Mouse (Mus musculus) intestine, postnatal 0 days (tissue): ENCODE measurements around the gene Lrrc15. TPM values are rescaled to one million over a fixed set of nuclear protein-coding genes. Genes with fewer than 3 reads are reported as not detected.

ENCODE experiments used
- ATAC-seq: fragments of 200-750 bp; cut with Nextera tagmentation; 2 replicates; pipeline ENCODE4 v1.8.0; 2017; ENCODE audit warnings: mild to moderate bottlenecking, moderate TSS enrichment, moderate library complexity
- H3K27ac ChIP-seq: fragments of 300-500 bp; sonication (generic); 2 replicates; pipeline ENCODE4 v1.5.1; 2014; ENCODE audit warnings: mild to moderate bottlenecking, low read depth, low read length, moderate library complexity
- H3K27me3 ChIP-seq: fragments of 300-500 bp; sonication (generic); replicated peaks from 2 replicates; pipeline ENCODE4 v1.6.1; 2014; ENCODE audit warnings: low read length, mixed read lengths; ENCODE audit not compliant: control insufficient read depth, insufficient read depth
- H3K36me3 ChIP-seq: fragments of 300-500 bp; sonication (generic); 2 replicates; pipeline ENCODE4 v1.6.1; 2014; ENCODE audit warnings: mild to moderate bottlenecking, moderate library complexity; ENCODE audit not compliant: control insufficient read depth, insufficient read depth
- H3K4me1 ChIP-seq: fragments of 300-500 bp; sonication (generic); replicated peaks from 2 replicates; pipeline ENCODE4 v1.6.1; 2014; ENCODE audit warnings: antibody characterized with exemption, low read length, mixed read lengths; ENCODE audit not compliant: control insufficient read depth, insufficient read depth
- H3K4me2 ChIP-seq: fragments of 300-500 bp; sonication (generic); replicated peaks from 2 replicates; pipeline ENCODE4 v1.6.1; 2014; ENCODE audit warnings: low read depth, mild to moderate bottlenecking, moderate library complexity
- H3K4me3 ChIP-seq: fragments of 300-500 bp; sonication (generic); 2 replicates; pipeline ENCODE4 v1.5.1; 2014; ENCODE audit warnings: low read depth, low read length
- H3K9ac ChIP-seq: fragments of 300-500 bp; sonication (generic); 2 replicates; pipeline ENCODE4 v1.6.1; 2014; ENCODE audit warnings: mild to moderate bottlenecking, low read depth, low read length
- H3K9me3 ChIP-seq: fragments of 300-500 bp; sonication (generic); 2 replicates; pipeline ENCODE4 v1.6.1; 2016; ENCODE audit warnings: mixed run types; ENCODE audit not compliant: control insufficient read depth
- CTCF ChIP-seq: sonication (generic); IDR thresholded peaks from 2 replicates; pipeline ENCODE4 v1.5.1; 2016; ENCODE audit warnings: low read depth, mild to moderate bottlenecking, control low read depth, antibody characterized with exemption, moderate library complexity
- WGBS: fragments of 180-500 bp; shearing (Covaris S2); extraction: QIAGEN DNeasy Blood & Tissue Kit; methylation state at CpG from one replicate; pipeline ENCODE4 v1.1.7; 2014; 5-methylcytosine and 5-hydroxymethylcytosine counted together
- polyA plus RNA-seq: library from polyadenylated mRNA; unstranded; fragments of >200 nt; fragmentation: Nextera tagmentation; extraction: Ambion mirVana; gene quantifications from 2 replicates; pipeline ENCODE4 v1.2.1, GENCODE M21; 2015

Lrrc15 gene
- polyA plus RNA-seq, 1 experiment from 2014 or later = 0.30 TPM

DNA sequence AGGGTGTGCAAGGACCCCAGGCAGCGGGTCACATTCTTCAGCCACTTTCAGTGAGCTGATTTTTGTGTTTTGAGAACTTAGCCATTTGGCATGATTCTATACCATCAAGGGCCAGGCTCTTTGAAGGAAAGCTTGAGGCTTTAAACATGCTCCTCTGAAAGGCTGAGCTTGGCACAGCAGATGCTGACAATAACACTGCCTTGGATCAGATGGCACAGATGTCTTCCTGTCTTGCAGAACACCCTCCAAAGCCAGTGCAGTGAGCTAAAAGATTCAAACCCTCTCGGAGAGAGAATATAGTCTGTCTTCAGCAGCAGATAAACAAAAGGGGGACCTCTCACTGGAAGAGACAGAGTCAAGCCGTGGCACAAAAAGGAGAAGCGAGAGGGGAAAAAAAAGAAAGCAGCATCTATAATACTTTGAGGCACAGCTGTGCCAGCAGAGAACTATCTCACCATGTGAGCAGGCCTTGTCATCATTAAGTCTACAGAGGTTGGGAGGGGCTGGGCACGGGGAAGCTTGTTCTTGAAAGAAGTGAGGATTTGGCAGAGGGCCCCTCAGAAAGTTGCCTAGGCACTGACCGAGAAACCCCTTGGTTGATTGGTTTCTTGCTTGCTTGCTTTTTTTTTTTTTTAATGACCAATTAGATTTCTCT lies 11.0 kb downstream of the Lrrc15 start:
- Histone ChIP-seq H3K4me2 (no peak overlapping the region), H3K27me3 (no peaks in the 10 kb centered on the region), H3K4me3 (no peak overlapping the region), H3K36me3 (no peaks in the 10 kb centered on the region), H3K9ac (no peak overlapping the region), H3K27ac (no peak overlapping the region), H3K9me3 (no peaks in the 10 kb centered on the region), H3K4me1 (no peaks in the 10 kb centered on the region)
- WGBS = 62% methylated on average over 6 of the region's 6 CpGs
- no peak for TF ChIP-seq CTCF
- ATAC-seq = no peak

DNA sequence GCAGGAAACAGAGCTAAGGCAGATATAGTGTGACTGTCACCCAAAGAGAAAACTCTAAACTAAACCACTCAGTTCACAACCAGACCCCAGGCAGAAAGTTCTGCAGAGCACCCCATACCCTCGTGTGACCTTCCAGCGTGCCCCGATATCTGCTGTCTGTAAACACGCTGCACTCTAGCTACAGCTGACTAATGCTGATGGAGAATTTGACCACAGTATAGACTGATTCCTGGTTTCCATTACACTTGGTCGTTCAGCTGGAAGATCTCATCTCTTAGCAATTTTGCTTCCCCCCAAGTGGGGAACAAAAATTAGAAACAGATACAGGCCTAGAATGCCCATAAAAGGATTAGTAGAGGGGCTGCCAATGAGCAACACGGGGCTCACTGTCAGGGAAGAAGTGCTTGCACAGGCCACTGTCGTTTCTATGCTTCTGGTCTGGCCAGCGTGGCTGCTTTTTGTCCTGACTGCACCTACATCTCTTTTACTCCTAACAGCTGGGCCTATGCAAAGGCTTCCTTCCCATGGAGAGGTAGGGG lies 11.8 kb downstream of the Lrrc15 start:
- Histone ChIP-seq H3K4me1 (no peaks in the 10 kb centered on the region), H3K9me3 (no peaks in the 10 kb centered on the region), H3K4me3 (no peak overlapping the region), H3K27me3 (no peaks in the 10 kb centered on the region), H3K36me3 (no peaks in the 10 kb centered on the region), H3K9ac (no peak overlapping the region), H3K4me2 (no peak overlapping the region), H3K27ac (no peak overlapping the region)
- 49% methylated on average over 8 of the region's 8 CpGs for WGBS
- ATAC-seq = no peak
- TF ChIP-seq CTCF = no peak

DNA sequence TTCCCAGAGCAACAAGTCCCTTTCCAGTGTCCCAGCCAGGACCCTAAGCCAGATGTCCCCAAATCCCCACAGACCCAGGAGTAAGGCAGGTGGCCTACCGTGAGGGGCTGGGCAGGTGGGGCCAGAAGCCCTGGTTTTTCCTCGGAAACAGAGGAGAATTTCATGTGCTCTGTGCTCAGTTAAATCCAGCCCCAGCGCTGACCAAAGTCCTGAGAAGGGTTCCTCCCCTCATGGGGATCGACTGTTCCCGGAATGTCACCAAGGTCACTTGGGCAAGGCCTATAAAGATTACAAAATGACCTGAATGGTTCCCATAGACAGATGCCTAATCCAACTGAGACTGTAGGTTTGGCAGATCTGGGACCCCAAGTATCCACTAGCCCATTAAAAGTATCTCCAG lies 15.7 kb downstream of the Lrrc15 start, which contains the start of gene Cpn2:
Cpn2 (minus strand) TSS at position 141 of the 400 bp plus-strand sequence.
- Histone ChIP-seq H3K27me3 (no peaks in the 10 kb centered on the region), H3K9ac (no peak within 1 kb of the TSS), H3K36me3 (no peaks in the 10 kb centered on the region), H3K27ac (no peak within 1 kb of the TSS), H3K9me3 (no peaks in the 10 kb centered on the region), H3K4me3 (no peak within 1 kb of the TSS), H3K4me1 (no peaks in the 10 kb centered on the region), H3K4me2 (0 out of 2 replicates have a peak within 1 kb of the TSS, but pooled peaks have one; percentile 13)
- WGBS = 39% methylated on average over 5 of the region's 5 CpGs
- TF ChIP-seq CTCF = no peak
- ATAC-seq = no peak

DNA sequence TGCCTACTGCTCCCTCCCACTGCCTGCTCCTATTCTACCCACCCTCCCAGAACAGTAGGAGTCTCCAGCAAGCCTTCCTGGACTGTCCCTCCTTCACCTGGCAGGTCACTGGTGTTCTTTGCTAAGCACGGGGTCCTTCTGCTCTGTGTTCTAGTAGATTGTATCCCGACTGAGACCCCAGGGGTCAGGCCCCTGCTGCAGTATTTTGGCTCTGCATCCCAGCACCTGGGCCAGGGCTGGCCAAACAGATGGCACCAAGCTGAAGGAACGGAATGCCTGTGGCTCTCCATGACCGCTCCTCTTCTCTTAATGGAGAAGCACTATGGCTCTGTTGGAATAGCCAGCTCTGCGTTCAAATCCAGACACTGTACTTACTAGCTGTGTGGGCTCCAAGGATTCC lies 16.5 kb downstream of the Lrrc15 start:
- 90% methylated on average over 5 of the region's 5 CpGs for WGBS

DNA sequence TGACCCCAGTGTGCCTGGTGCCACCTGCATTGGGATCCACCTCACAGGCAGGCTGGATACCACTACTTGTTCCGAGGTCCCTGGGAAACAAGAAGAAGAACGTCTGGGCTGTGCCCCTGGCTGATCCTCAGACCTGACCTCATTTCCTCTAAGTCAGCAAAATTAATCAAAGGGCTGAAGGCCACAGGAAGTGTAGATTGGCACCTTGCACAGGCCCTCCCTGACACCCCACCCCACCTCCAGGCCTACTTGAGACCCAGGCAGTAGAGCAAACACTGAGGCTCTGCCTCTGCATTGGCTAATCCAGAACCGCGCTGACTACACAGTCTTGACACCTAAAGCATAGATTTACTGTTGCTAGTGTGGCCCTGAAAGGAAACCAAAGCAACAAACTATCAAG lies 17.4 kb downstream of the Lrrc15 start:
- no peak for TF ChIP-seq CTCF
- Histone ChIP-seq H3K4me1 (no peaks in the 10 kb centered on the region), H3K4me3 (no peak overlapping the region), H3K27me3 (no peaks in the 10 kb centered on the region), H3K36me3 (no peaks in the 10 kb centered on the region), H3K9ac (no peak overlapping the region), H3K4me2 (no peak overlapping the region), H3K9me3 (no peaks in the 10 kb centered on the region), H3K27ac (no peak overlapping the region)
- WGBS = 58% methylated on average over 4 of the region's 4 CpGs
- no peak for ATAC-seq

More for the DNA sequence above, 16.5 kb downstream of the Lrrc15 start:
- ATAC-seq = no peak
- Histone ChIP-seq H3K9ac (no peak overlapping the region), H3K4me2 (no peak overlapping the region), H3K4me3 (no peak overlapping the region), H3K36me3 (no peaks in the 10 kb centered on the region), H3K27ac (no peak overlapping the region), H3K9me3 (no peaks in the 10 kb centered on the region), H3K27me3 (no peaks in the 10 kb centered on the region), H3K4me1 (no peaks in the 10 kb centered on the region)
- no peak for TF ChIP-seq CTCF

DNA sequence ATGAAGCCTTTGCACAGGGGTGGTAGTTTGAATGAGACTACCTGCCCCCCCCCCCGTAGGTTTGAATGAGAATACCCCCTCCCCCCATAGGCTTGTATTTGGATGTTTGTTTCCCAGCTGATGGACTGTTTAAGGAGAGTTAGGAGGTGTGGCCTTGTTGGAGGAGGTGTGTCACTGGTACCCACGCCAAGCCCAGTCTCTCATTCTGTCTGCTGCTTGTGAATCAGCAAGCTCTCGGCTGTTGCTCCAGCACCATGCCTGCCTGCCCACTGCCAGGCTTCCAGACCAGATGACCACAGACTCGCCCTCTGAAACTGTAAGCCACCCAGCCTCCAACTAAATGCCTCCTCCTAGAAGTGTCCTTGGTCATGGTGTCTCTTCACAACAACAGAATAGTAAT lies 19.9 kb downstream of the Lrrc15 start:
- Histone ChIP-seq H3K9me3 (no peaks in the 10 kb centered on the region), H3K4me2 (no peak overlapping the region), H3K4me1 (no peaks in the 10 kb centered on the region), H3K4me3 (no peak overlapping the region), H3K36me3 (no peaks in the 10 kb centered on the region), H3K27me3 (no peaks in the 10 kb centered on the region), H3K27ac (no peak overlapping the region), H3K9ac (no peak overlapping the region)
- TF ChIP-seq CTCF = no peak
- 74% methylated on average over 4 of the region's 4 CpGs for WGBS
- ATAC-seq = no peak
